Mouse (Mus musculus): ENCODE data around the gene 2700081O15Rik.
A peak's percentile ranks its signal among the peaks of the same experiment; 100 is the strongest.

Gene 2700081O15Rik

DNA sequence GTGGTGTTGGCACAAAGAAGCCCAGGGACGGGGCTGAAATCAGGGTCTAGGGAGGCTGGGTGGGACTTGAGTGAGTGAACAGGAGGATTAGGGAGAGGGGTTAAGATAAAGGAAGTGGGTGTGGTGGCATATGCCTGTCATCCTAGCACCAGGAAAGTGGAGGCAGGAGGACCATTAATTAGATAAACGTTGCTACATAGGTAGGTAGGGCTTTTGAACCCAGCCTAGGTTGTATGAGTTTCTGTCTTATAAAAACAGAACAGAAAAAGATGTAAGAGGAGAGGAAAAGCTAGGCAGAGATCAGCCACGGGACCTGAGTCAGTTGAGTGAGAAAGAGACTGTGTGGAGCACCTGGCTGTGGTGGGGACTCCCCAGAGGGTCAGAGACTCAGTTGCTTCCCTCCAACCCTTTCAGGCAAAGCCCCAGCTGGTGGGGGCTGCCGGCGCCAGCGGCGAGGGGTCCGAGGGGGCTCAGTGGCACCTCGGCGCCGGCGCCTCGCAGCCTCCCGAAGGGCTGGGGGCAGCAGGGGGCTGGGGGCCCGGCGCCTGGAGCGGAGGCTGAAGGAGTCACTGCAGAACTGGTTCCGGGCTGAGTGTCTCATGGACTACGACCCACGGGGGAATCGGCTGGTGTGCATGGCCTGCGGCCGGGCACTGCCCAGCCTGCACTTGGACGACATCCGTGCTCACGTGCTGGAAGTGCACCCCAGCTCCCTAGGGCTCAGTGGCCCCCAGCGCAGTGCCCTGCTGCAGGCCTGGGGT is 3.6 kb downstream of the 2700081O15Rik start:
- no peak for DNase-seq (ENCODE audit: low read depth in 2 of 2, low spot score in 2 of 2)

GRCm38 (mm10) chr19:7421602-7422591 is 4.5 kb downstream of the 2700081O15Rik start:
- no peak for DNase-seq (ENCODE audit: low read depth in 2 of 2, low spot score in 2 of 2)

DNA sequence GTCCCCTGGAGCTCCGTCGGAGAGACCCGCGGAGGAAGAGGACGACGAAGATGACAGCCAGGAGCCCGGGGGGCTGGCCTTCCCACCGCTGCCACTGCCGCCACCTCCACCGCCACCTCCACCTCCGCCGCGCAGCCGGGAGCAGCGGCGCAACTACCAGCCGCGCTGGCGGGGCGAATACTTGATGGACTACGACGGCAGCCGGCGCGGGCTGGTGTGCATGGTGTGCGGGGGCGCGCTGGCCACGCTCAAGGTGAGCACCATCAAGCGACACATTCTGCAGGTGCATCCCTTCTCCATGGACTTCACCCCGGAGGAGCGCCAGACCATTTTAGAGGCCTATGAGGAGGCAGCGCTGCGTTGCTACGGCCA is 5.2 kb downstream of the 2700081O15Rik start:
- DNase-seq (ENCODE audit: low read depth in 2 of 2, low spot score in 2 of 2) = no peak

- DNase-seq (ENCODE audit: low read depth in 2 of 2, low spot score in 2 of 2) = no peak
These were observed 5.7 kb downstream of the 2700081O15Rik start for GRCm38 (mm10) chr19:7423028-7423655.

DNA sequence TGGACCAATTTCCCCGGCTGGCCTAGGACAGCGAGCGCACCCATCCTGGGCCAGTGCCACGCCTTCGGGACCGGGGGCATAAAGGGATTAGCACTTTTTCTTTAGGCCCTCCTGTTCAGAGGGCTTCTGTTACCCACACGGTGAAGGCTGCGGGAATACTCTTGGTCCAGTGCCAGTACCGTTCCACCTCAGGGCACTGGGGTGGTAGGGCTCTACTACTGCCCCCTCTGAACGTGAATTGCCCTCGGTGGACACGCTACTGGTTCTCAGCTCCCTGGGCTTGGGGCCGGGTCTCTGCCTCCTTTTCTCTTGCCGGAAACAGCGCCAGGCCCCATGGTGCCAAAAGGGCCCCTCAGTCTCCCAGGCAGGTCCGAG is 6.2 kb downstream of the 2700081O15Rik start:
- DNase-seq (ENCODE audit: low read depth in 2 of 2, low spot score in 2 of 2) = no peak

- no peak for DNase-seq (ENCODE audit: low read depth in 2 of 2, low spot score in 2 of 2)
These were observed 6.7 kb downstream of the 2700081O15Rik start for GRCm38 (mm10) chr19:7424131-7424530.

- no peak for DNase-seq (ENCODE audit: low read depth in 2 of 2, low spot score in 2 of 2)
These were observed 7.4 kb downstream of the 2700081O15Rik start for GRCm38 (mm10) chr19:7424590-7425397.

- DNase-seq (ENCODE audit: low read depth in 2 of 2, low spot score in 2 of 2) = no peak
These were observed 8.0 kb downstream of the 2700081O15Rik start for GRCm38 (mm10) chr19:7425398-7425775.

DNA sequence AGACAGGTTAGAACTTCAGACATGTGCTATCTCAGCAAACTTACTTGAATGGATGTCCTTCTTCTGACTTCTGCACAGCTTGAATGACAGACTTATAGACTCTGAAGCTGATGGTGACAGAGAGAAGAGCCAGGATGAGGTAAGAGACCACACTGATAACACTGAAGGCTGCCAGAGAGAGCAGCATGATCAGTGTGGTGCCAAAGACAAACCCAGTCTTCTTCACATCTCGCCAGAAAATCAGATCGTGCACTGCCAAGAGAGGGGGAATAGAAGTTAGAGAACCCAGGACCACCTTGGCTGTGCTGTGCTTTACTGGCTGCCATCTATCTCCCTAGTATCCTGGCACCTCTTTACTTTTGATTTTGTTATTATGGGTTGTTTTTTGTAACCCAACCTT is 17.5 kb downstream of the 2700081O15Rik start:
- no peak for DNase-seq (ENCODE audit: low read depth in 2 of 2, low spot score in 2 of 2)

DNA sequence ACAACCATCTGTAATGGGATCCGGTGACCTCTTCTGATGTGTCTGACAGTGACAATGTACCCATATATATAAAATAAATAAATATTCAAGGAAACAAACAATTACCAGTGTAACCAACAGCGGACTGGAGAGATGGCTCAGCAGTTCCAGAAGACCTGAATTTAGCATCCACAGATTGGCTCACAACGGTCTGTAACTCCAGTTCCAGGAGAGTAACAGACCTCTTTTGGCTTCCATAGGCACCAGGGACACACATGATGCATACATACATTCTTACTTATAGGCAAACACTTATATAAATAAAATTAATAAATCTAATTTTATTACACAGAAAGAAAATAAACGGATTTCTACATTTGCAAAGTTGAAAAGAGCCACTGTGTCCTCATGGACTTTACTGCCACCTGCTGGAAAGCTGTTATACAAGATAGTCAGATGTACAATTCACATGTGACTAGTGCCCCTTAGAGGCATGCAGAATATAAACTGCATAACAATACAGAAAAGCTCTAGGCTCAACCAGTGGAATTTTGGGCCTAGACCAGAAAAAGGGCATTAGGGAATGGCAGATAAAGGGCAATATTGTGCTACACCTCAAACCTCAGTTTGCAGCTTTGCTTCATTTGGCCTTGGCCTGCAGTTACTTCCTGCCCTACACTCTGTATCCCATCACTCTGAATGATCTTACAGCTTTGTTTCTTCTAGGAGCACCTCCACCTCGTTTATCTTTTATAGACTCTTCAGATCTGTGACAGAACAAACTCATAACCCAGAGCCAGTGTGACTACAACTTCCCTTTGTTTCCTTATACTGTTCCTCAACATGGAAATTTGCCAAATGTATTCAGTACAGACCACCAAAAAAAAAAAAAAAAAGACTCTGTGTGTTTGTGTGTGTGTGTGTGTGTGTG is 18.9 kb downstream of the 2700081O15Rik start:
- peak; percentile 35 to 67 for DNase-seq (ENCODE audit: low read depth in 2 of 2, low spot score in 2 of 2)

DNA sequence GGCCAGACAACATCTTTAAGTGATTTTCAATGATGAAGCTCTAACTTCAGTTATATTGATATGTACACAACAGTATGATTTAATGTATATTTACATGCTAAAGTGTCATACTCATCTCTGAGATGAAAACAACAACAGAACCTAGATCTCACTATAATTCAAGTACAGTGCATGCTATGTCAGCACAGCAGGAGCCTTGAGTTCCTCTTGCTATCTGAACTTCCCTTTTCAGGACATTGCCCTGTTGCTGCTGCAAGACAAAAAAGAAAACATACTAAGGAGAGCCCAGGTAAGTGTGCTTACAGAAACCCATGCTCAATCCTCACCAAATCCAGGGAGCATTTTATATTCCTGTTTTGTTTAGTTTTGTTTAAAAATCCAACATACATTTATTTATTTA is 20.9 kb downstream of the 2700081O15Rik start:
- DNase-seq (ENCODE audit: low read depth in 2 of 2, low spot score in 2 of 2) = no peak

- DNase-seq (ENCODE audit: low read depth in 2 of 2, low spot score in 2 of 2) = peak; percentile 47 to 66
These were observed 24.1 kb downstream of the 2700081O15Rik start for GRCm38 (mm10) chr19:7441493-7441892.

GRCm38 (mm10) chr19:7445105-7445504 is 27.7 kb downstream of the 2700081O15Rik start:
- no peak for DNase-seq (ENCODE audit: low read depth in 2 of 2, low spot score in 2 of 2)

DNA sequence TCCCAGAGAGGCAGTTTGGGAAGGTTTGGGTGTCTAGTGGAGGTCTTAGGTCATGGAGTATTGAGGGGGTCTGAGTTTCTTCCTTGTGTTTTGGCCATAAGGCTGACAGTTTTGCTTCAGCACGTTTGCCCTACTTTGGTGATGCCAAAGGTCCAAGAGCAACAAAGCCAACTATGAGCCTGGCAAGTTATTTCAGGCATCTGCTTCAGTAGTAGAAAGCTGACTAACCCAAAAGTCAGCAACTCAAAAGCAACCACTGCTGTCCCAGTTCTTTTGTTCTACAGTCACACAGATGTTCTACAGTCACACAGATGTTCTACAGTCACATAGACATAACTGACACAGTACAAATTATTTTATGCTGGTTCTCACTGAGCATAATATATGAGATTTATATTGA is 28.2 kb downstream of the 2700081O15Rik start:
- DNase-seq (ENCODE audit: low read depth in 2 of 2, low spot score in 2 of 2) = no peak

DNA sequence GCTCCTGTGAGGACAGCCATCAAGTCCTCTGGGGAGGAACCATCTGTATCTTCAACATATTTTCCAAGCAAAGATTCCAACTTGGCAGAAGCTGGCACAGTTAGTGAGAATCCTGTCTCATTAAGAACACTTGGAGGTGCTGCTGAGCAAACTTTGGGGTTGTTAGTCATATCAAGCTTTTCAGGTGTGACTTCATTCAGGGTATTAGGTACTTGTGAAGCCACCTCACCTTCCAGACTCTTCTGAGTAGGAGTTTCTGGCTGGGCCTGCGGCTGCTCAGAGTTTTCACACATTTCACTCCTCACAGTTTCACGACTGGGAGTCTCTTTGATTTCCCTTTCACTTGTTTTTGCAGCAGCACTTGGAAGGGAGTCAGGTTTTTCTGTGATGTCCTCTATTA is 39.4 kb downstream of the 2700081O15Rik start:
- no peak for DNase-seq (ENCODE audit: low read depth in 2 of 2, low spot score in 2 of 2)

DNA sequence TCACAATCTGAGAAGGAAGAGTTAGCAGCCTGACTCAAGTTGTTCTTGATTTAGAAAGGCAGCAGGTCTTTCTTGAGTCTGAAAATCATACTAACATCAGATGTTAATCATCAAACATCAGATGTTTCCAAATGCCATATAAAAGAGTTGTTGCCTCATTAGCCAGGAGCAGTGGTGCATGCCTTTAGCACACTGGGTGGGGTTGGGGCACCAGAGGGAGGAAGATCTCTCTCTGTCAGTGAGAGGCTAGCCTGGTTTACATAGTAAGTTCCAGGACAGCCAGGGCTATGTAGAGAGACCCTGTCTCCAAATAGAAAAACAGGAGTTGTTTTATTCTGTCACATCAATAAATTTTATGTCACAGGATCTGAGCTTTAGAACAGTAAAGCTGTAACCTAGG is 41.5 kb downstream of the 2700081O15Rik start:
- DNase-seq (ENCODE audit: low read depth in 2 of 2, low spot score in 2 of 2) = no peak

DNA sequence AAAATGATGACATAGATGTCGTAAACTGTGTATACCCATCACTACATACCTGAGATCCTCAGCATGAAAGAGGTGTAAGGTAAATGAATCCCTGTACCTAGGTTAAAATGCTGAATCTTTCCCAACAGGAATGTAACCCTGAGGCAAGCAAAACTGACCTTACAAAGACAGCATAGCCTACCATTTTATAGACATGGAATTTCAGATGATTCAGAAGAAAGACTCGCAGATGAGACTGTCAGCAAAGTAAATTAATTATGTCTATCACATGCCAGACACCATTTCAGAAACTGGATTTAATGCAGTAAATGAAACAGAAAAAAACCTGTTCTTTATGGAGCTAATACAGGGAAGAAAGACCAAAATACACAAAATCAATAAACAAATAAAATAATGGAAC is 41.9 kb downstream of the 2700081O15Rik start:
- no peak for DNase-seq (ENCODE audit: low read depth in 2 of 2, low spot score in 2 of 2)

GRCm38 (mm10) chr19:7467915-7468314 is 50.5 kb downstream of the 2700081O15Rik start:
- DNase-seq (ENCODE audit: low read depth in 2 of 2, low spot score in 2 of 2) = no peak

GRCm38 (mm10) chr19:7470643-7471042 is 53.2 kb downstream of the 2700081O15Rik start:
- DNase-seq (ENCODE audit: low read depth in 2 of 2, low spot score in 2 of 2) = no peak
